Mouse (Mus musculus): Measurements from ENCODE around the gene Lbx1.

GRCm38 (mm10) chr19:45205311-45206105 is 30.1 kb downstream of the Lbx1 start:
- no peak for TF ChIP-seq POLR2A (IDR thresholded peaks at IDR 0.05; ENCODE audit: borderline replicate concordance, extremely low read depth, low read depth, low read length)
- no peak for TF ChIP-seq CTCF (IDR thresholded peaks at IDR 0.05; ENCODE audit: insufficient read depth, low read length)

Measured in lung, adult 2 months (tissue).